Mouse (Mus musculus) erythroblast, embryonic 14.5 days (primary cell): ENCODE results near the gene Mrps27.

Experiments
- GATA1 ChIP-seq: IDR thresholded peaks from 2 replicates; pipeline ENCODE4 v1.6.1; 2012; ENCODE audit warnings: low read length, inconsistent platforms, mixed read lengths
- TAL1 ChIP-seq: IDR thresholded peaks from 3 replicates; pipeline ENCODE4 v1.6.1; 2012; ENCODE audit warnings: low read length, inconsistent platforms, mixed read lengths

DNA sequence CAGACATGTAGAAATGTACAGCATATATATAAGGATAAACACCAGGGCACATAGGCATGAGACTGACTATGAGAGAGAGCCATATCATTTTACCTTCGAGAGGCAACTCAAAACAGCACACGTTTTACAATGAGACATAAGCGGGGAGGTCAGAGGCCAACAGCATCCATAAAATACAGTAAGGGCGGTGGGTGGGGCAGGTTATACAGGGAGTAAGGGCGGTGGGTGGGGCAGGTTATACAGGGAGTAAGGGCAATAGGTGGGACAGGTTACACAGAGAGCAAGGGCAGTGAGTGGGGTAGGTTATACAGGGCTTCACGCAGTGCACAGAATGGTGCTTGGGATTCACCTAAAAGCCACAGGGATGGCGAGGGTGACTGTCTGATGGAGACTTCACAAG, 24.1 kb upstream of the Mrps27 start:
- TF ChIP-seq TAL1 (no peak), GATA1 (no peak)
